Mouse (Mus musculus): Measurements from ENCODE around the gene Fam71b. TPM values are rescaled to one million over a fixed set of nuclear protein-coding genes. Genes with fewer than 3 reads are reported as not detected.

Fam71b gene
- total RNA-seq, 1 experiment: not detected

DNA sequence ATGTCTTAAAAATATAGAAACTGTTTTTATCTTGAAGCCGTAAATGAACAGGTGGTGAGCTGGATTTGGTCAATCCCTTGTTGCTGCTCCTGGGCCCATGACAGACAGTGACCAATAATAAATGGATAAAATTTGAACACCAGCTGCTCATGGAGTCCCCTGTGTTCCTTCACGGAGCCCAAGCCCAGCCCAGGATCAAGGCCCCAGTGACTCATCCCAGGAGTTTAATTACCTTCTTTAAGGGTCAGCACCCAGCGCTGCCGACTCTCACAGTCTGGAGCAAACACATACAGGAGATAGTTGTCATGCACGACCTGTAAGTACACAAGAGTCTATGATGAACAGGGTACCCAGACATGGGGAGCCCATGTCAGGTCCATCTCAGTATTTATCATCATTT, 30.6 kb upstream of the Fam71b start:
- no peaks in the 10 kb centered on the region for H3K36me3 ChIP-seq (ENCODE audit: control insufficient read depth, insufficient read depth, low read length, poor library complexity, severe bottlenecking)
- in situ Hi-C loops (cut with MboI; ENCODE audit: low sequenced_read_pairs in 2 of 2, unreplicated experiment in 2 of 2): no loop called here
- no peak for DNase-seq (ENCODE audit: low read depth, low spot score)
- H3K9ac ChIP-seq (ENCODE audit: insufficient read depth, low read depth, low read length, poor library complexity, severe bottlenecking): no peak overlapping the region
- no peak overlapping the region for H3K4me3 ChIP-seq (ENCODE audit: insufficient read depth in 1 of 2, low read depth in 1 of 2, low read length in 2 of 2, poor library complexity in 1 of 2, severe bottlenecking in 1 of 2)
- no peaks in the 10 kb centered on the region for H3K4me1 ChIP-seq (ENCODE audit: control insufficient read depth in 2 of 2, insufficient read depth in 2 of 2, low read length in 2 of 2, poor library complexity in 1 of 2)
- H3K27ac ChIP-seq (ENCODE audit: insufficient read depth, low read depth, low read length, poor library complexity, severe bottlenecking): no peak overlapping the region
- TF ChIP-seq CHD2 (IDR thresholded peaks at IDR 0.05; ENCODE audit: low read depth, low read length) (no peak), HCFC1 (IDR thresholded peaks at IDR 0.05; ENCODE audit: borderline replicate concordance, insufficient read depth, low read length) (no peak), ZNF384 (IDR thresholded peaks at IDR 0.05; ENCODE audit: low read depth, low read length) (no peak), MAFK (IDR thresholded peaks at IDR 0.05; ENCODE audit: insufficient read depth, low read depth, low read length) (no peak), ZC3H11A (IDR thresholded peaks at IDR 0.05; ENCODE audit: borderline replicate concordance, low read depth, low read length) (no peak)
- no peaks in the 10 kb centered on the region for H3K9me3 ChIP-seq (ENCODE audit: control insufficient read depth, insufficient read depth, low read depth, low read length)

DNA sequence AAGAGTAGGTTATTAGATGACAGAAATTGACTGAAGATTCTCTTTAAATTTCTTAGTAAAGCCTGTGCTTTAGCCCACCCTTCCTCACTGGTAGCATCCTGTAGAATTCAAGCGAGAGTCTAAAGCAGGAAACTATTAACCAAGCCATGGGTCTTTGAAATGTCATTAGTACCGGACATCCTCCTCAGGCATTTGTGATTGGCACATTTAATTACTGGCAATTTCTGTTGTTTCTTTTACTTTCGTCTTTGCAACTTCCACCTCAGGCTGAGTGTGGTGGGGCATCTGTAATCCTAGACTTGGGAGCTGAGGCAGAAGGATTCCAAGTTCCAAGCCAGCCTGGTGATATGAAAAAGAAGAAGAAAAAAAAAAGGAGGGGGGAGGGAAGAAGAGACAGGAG, 30.0 kb upstream of the Fam71b start:
- Histone ChIP-seq H3K36me3 (ENCODE audit: control insufficient read depth, insufficient read depth, low read length, poor library complexity, severe bottlenecking) (no peaks in the 10 kb centered on the region), H3K4me1 (ENCODE audit: control insufficient read depth in 2 of 2, insufficient read depth in 2 of 2, low read length in 2 of 2, poor library complexity in 1 of 2) (no peaks in the 10 kb centered on the region), H3K4me3 (ENCODE audit: insufficient read depth in 1 of 2, low read depth in 1 of 2, low read length in 2 of 2, poor library complexity in 1 of 2, severe bottlenecking in 1 of 2) (no peak overlapping the region), H3K9ac (ENCODE audit: insufficient read depth, low read depth, low read length, poor library complexity, severe bottlenecking) (no peak overlapping the region), H3K9me3 (ENCODE audit: control insufficient read depth, insufficient read depth, low read depth, low read length) (no peaks in the 10 kb centered on the region), H3K27ac (ENCODE audit: insufficient read depth, low read depth, low read length, poor library complexity, severe bottlenecking) (no peak overlapping the region)
- DNase-seq (ENCODE audit: low read depth, low spot score): no peak
- in situ Hi-C loops (cut with MboI; ENCODE audit: low sequenced_read_pairs in 2 of 2, unreplicated experiment in 2 of 2): no loop called here
- no peak for TF ChIP-seq ZNF384 (IDR thresholded peaks at IDR 0.05; ENCODE audit: low read depth, low read length)
- TF ChIP-seq CHD2 (IDR thresholded peaks at IDR 0.05; ENCODE audit: low read depth, low read length): no peak
- no peak for TF ChIP-seq ZC3H11A (IDR thresholded peaks at IDR 0.05; ENCODE audit: borderline replicate concordance, low read depth, low read length)
- no peak for TF ChIP-seq MAFK (IDR thresholded peaks at IDR 0.05; ENCODE audit: insufficient read depth, low read depth, low read length)
- TF ChIP-seq HCFC1 (IDR thresholded peaks at IDR 0.05; ENCODE audit: borderline replicate concordance, insufficient read depth, low read length): no peak

DNA sequence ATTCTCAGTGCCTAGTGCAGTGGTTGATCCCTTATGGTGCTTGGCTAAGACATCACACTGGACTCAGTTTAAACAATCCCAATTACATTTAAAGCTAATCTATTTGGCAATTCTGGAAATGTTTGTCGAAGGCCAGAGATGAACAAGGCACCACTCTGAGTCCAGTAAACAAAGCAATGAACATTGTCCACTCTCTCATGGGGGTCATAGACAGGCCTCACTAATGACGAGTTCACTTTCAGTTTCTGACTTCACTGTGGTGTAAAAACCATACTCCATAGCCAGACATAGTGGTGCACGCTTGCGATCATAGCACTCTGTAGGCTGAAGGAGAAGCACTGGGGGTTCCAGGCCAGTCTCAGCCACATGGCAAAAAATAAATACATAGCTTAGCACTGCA, 25.9 kb upstream of the Fam71b start:
- Histone ChIP-seq H3K4me3 (ENCODE audit: insufficient read depth in 1 of 2, low read depth in 1 of 2, low read length in 2 of 2, poor library complexity in 1 of 2, severe bottlenecking in 1 of 2) (no peak overlapping the region), H3K27ac (ENCODE audit: insufficient read depth, low read depth, low read length, poor library complexity, severe bottlenecking) (no peak overlapping the region), H3K36me3 (ENCODE audit: control insufficient read depth, insufficient read depth, low read length, poor library complexity, severe bottlenecking) (no peaks in the 10 kb centered on the region), H3K9me3 (ENCODE audit: control insufficient read depth, insufficient read depth, low read depth, low read length) (no peaks in the 10 kb centered on the region), H3K4me1 (ENCODE audit: control insufficient read depth in 2 of 2, insufficient read depth in 2 of 2, low read length in 2 of 2, poor library complexity in 1 of 2) (no peaks in the 10 kb centered on the region), H3K9ac (ENCODE audit: insufficient read depth, low read depth, low read length, poor library complexity, severe bottlenecking) (no peak overlapping the region)
- DNase-seq (ENCODE audit: low read depth, low spot score): no peak
- in situ Hi-C loops (cut with MboI; ENCODE audit: low sequenced_read_pairs in 2 of 2, unreplicated experiment in 2 of 2): no loop called here
- TF ChIP-seq HCFC1 (IDR thresholded peaks at IDR 0.05; ENCODE audit: borderline replicate concordance, insufficient read depth, low read length) (no peak), ZC3H11A (IDR thresholded peaks at IDR 0.05; ENCODE audit: borderline replicate concordance, low read depth, low read length) (no peak)

DNA sequence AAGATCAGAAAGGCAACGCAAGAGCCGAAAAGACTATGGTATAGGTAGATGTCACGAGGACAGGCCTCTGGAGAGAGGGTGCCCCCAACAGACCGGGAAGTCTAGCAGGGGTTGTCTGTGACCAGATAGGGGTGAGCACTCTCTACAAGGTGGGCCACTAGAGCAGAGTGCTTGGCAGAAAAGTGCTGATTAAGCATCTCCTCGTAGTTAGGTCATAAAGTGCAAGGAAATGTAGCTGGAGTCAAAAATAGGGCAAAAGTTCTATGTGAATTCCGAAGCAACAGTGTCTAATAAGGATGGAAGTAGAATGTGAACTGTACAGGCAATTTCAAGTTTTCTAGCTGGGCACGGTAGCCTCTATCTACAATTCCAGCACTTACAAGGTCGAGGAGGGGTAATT, 25.1 kb upstream of the Fam71b start:
- in situ Hi-C loops (cut with MboI; ENCODE audit: low sequenced_read_pairs in 2 of 2, unreplicated experiment in 2 of 2): no loop called here
- no peak overlapping the region for H3K27ac ChIP-seq (ENCODE audit: insufficient read depth, low read depth, low read length, poor library complexity, severe bottlenecking)
- no peak overlapping the region for H3K4me3 ChIP-seq (ENCODE audit: insufficient read depth in 1 of 2, low read depth in 1 of 2, low read length in 2 of 2, poor library complexity in 1 of 2, severe bottlenecking in 1 of 2)
- TF ChIP-seq ZC3H11A (IDR thresholded peaks at IDR 0.05; ENCODE audit: borderline replicate concordance, low read depth, low read length) (no peak), MAFK (IDR thresholded peaks at IDR 0.05; ENCODE audit: insufficient read depth, low read depth, low read length) (peak; percentile 68)
- no peaks in the 10 kb centered on the region for H3K36me3 ChIP-seq (ENCODE audit: control insufficient read depth, insufficient read depth, low read length, poor library complexity, severe bottlenecking)
- H3K4me1 ChIP-seq (ENCODE audit: control insufficient read depth in 2 of 2, insufficient read depth in 2 of 2, low read length in 2 of 2, poor library complexity in 1 of 2): no peaks in the 10 kb centered on the region
- no peak for DNase-seq (ENCODE audit: low read depth, low spot score)
- no peak overlapping the region for H3K9ac ChIP-seq (ENCODE audit: insufficient read depth, low read depth, low read length, poor library complexity, severe bottlenecking)
- no peaks in the 10 kb centered on the region for H3K9me3 ChIP-seq (ENCODE audit: control insufficient read depth, insufficient read depth, low read depth, low read length)

DNA sequence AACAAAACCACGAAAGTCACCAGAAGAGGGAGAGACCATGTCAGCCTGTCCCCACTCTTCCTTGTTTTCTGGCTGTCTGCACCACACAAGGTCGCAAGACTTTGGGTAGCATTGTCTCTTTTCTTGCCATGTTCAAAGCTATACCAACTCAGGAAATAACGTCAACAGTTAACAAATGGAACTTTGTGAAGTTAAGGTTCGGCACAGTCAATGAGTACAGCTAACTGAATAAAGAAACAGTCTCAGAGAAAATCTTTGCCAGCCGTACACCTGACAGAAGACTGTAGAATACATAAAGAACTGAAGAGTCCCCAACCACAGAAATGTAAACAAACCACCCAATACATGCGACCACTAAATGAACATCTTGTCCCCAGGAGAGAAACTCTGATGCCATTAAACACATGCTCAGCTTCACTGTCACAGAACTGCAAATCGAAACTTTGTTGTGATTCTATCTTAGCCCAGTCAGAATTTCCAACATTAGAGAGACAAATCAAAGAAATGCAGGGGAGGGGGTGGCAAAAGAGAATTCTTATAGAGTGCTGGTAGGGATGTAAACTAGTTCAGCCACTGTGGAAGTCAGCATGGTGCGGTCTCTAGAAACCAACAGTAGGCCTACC, 23.9 kb upstream of the Fam71b start:
- H3K36me3 ChIP-seq (ENCODE audit: control insufficient read depth, insufficient read depth, low read length, poor library complexity, severe bottlenecking): no peaks in the 10 kb centered on the region
- H3K4me1 ChIP-seq (ENCODE audit: control insufficient read depth in 2 of 2, insufficient read depth in 2 of 2, low read length in 2 of 2, poor library complexity in 1 of 2): no peaks in the 10 kb centered on the region
- TF ChIP-seq CHD2 (IDR thresholded peaks at IDR 0.05; ENCODE audit: low read depth, low read length) (no peak), ZNF384 (IDR thresholded peaks at IDR 0.05; ENCODE audit: low read depth, low read length) (no peak), ZC3H11A (IDR thresholded peaks at IDR 0.05; ENCODE audit: borderline replicate concordance, low read depth, low read length) (no peak), MAFK (IDR thresholded peaks at IDR 0.05; ENCODE audit: insufficient read depth, low read depth, low read length) (no peak), HCFC1 (IDR thresholded peaks at IDR 0.05; ENCODE audit: borderline replicate concordance, insufficient read depth, low read length) (no peak)
- in situ Hi-C loops (cut with MboI; ENCODE audit: low sequenced_read_pairs in 2 of 2, unreplicated experiment in 2 of 2): no loop called here
- H3K4me3 ChIP-seq (ENCODE audit: insufficient read depth in 1 of 2, low read depth in 1 of 2, low read length in 2 of 2, poor library complexity in 1 of 2, severe bottlenecking in 1 of 2): no peak overlapping the region
- no peaks in the 10 kb centered on the region for H3K9me3 ChIP-seq (ENCODE audit: control insufficient read depth, insufficient read depth, low read depth, low read length)
- no peak overlapping the region for H3K9ac ChIP-seq (ENCODE audit: insufficient read depth, low read depth, low read length, poor library complexity, severe bottlenecking)
- no peak overlapping the region for H3K27ac ChIP-seq (ENCODE audit: insufficient read depth, low read depth, low read length, poor library complexity, severe bottlenecking)
- DNase-seq (ENCODE audit: low read depth, low spot score): no peak
